Mouse (Mus musculus) heart, adult 2 months (tissue): ENCODE data around the gene Slc27a2.

Source experiments
- CTCF ChIP-seq: fragments of 200-600 bp; IDR thresholded peaks from 2 replicates; pipeline ENCODE4 v1.8.1; 2022; ENCODE audit warnings: antibody characterized with exemption, mild to moderate bottlenecking, moderate library complexity
- EP300 ChIP-seq: fragments of 200-500 bp; IDR thresholded peaks from 2 replicates; pipeline ENCODE4 v1.6.1; 2011; ENCODE audit warnings: low read depth, low read length, control low read depth; ENCODE audit not compliant: insufficient read depth
- POLR2A ChIP-seq: fragments of 200-500 bp; IDR thresholded peaks from 2 replicates; pipeline ENCODE4 v1.6.1; 2011; ENCODE audit warnings: mild to moderate bottlenecking, low read depth, low read length, control low read depth; ENCODE audit not compliant: insufficient read depth

DNA sequence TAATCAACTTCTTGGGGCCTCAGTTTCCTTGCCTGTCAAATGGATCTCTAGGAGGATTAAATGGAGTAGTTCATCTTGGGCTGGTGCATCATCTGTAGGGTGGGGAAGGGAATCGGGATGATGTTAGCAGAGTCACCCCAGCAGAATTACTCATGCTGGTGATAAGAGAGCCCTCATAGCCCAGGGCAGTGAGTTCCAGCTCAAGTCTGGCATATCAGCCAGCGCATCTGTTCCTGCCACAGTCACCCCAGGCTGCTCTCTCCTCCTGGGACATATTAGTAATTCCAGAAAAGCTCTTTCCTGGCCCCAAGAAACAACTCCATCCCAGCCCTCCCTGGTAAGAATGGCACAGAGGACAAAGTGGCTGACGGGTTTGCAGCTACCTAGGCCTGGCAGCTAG, 63.1 kb downstream of the Slc27a2 start:
- TF ChIP-seq CTCF: no peak
- no peak for TF ChIP-seq POLR2A
- TF ChIP-seq EP300: no peak
